Mouse (Mus musculus) retina, postnatal 1 day (tissue): ENCODE data around the gene Tmem121b.

Experiments used
- DNase-seq: peaks from one replicate; pipeline ENCODE4 v3.0.0-alpha.2; 2012

Gene Tmem121b

GRCm38 (mm10) chr6:120463086-120463871 is 30.3 kb downstream of the Tmem121b start, which contains the start of gene Il17ra:
TSS of gene Il17ra (plus strand) at chr6:120463247.
- DNase-seq = peak; percentile 68

- DNase-seq = no peak
Observed at GRCm38 (mm10) chr6:120462251-120462650, 31.4 kb downstream of the Tmem121b start.

- no peak for DNase-seq
Observed at GRCm38 (mm10) chr6:120461217-120461616, 32.4 kb downstream of the Tmem121b start.

- no peak for DNase-seq
Observed at GRCm38 (mm10) chr6:120457751-120458150, 35.9 kb downstream of the Tmem121b start.

- DNase-seq = peak; percentile 16
Observed at GRCm38 (mm10) chr6:120457074-120457473, 36.5 kb downstream of the Tmem121b start.

GRCm38 (mm10) chr6:120454627-120455077 is 39.0 kb downstream of the Tmem121b start:
- DNase-seq = no peak

GRCm38 (mm10) chr6:120453556-120453955 is 40.1 kb downstream of the Tmem121b start:
- no peak for DNase-seq

- DNase-seq = no peak
Observed at GRCm38 (mm10) chr6:120453103-120453445, 40.5 kb downstream of the Tmem121b start.

- DNase-seq = no peak
Observed at GRCm38 (mm10) chr6:120452384-120453102, 41.1 kb downstream of the Tmem121b start.

- no peak for DNase-seq
Observed at GRCm38 (mm10) chr6:120450208-120450607, 43.4 kb downstream of the Tmem121b start.

GRCm38 (mm10) chr6:120443363-120444355 is 49.9 kb downstream of the Tmem121b start:
- no peak for DNase-seq

- no peak for DNase-seq
Observed at GRCm38 (mm10) chr6:120442171-120442749, 51.3 kb downstream of the Tmem121b start.
